Mouse (Mus musculus) C2C12 (cell line): ENCODE measurements at regions not wholly inside any gene's neighbourhood (a gene's known extent, or its start where the extent isn't known, plus 50 kb on each side); places are given as distances from the start of the nearest gene placed in this dataset.
A peak's percentile ranks its signal among the peaks of the same experiment; 100 is the strongest.

Experiments
- H3K27me3 ChIP-seq: one replicate; pipeline ENCODE4 v1.6.1; 2011; ENCODE audit not compliant: control insufficient read depth, insufficient read depth, insufficient read length
- H3K36me3 ChIP-seq: one replicate; pipeline ENCODE4 v1.6.1; 2011; ENCODE audit not compliant: control insufficient read depth, insufficient read depth
- H3K4me3 ChIP-seq: one replicate; pipeline ENCODE4 v1.5.1; 2011; ENCODE audit warnings: mild to moderate bottlenecking, control low read depth; ENCODE audit not compliant: poor library complexity, insufficient read depth, severe bottlenecking
- H3K79me2 ChIP-seq: one replicate; pipeline ENCODE4 v1.6.1; 2011; ENCODE audit not compliant: control insufficient read depth, insufficient read depth
- H3K79me3 ChIP-seq: one replicate; pipeline ENCODE4 v1.6.1; 2011; ENCODE audit warnings: low read depth, control low read depth
- H3ac ChIP-seq: one replicate; pipeline ENCODE3; 2011; ENCODE audit warnings: low read depth; ENCODE audit not compliant: control insufficient read depth, insufficient read length
- CEBPB ChIP-seq: IDR thresholded peaks from one replicate; pipeline ENCODE4 v1.6.1; 2011; ENCODE audit warnings: low read depth, mild to moderate bottlenecking, control low read depth, moderate library complexity
- CTCF ChIP-seq: IDR thresholded peaks from one replicate; pipeline ENCODE4 v1.5.1; 2011; ENCODE audit not compliant: control insufficient read depth, insufficient read depth, insufficient read length
- FOSL1 ChIP-seq: IDR thresholded peaks from one replicate; pipeline ENCODE4 v1.8.0; 2011; ENCODE audit warnings: mild to moderate bottlenecking, low read length; ENCODE audit not compliant: poor library complexity, insufficient read depth, severe bottlenecking
- MAX ChIP-seq: IDR thresholded peaks from one replicate; pipeline ENCODE4 v1.6.1; 2011; ENCODE audit warnings: mild to moderate bottlenecking, control low read depth
- MYOD1 ChIP-seq: IDR thresholded peaks from one replicate; pipeline ENCODE4 v1.6.1; 2011; ENCODE audit warnings: low read depth; ENCODE audit not compliant: control insufficient read depth, insufficient read length
- MYOG ChIP-seq: IDR thresholded peaks from one replicate; pipeline ENCODE4 v1.6.1; 2011; ENCODE audit not compliant: control insufficient read depth, insufficient read length; ENCODE audit errors: extremely low read depth
- USF1 ChIP-seq: IDR thresholded peaks from one replicate; pipeline ENCODE4 v1.6.1; 2011; ENCODE audit warnings: low read depth, mild to moderate bottlenecking, control low read depth, moderate library complexity

DNA sequence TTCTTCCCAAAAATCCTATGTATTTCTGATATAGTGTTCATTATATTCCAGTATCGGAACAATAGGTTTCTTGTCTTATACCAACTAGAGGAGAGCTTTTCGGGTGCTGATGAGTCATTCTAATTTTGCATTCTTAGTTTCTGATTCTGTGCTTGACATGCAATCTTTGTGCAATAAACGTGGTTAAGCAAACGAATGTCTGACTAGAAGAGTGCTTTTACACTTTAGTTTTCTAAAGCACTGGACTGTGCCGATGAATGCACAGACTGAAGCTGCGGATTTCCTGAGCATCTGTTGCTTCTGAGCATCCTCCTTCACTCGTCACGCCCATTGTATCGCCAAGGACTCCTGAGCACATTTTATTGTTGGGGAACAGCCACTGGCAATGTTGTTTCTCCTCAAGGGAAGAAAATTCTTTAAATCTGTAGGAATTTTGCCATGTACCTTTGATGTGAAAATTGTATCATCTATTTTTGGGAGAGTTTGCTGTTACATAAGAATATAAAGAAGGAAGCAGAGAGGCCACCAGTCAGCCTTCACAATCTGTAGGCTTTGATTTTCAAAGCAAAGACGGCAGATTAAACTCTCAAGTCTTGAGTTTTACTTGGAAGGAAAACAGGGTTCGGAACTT lies 346.8 kb downstream of the Plk2 start:
- Histone ChIP-seq H3K27me3 (no peaks in the 10 kb centered on the region), H3ac (no peak overlapping the region), H3K79me3 (no peaks in the 10 kb centered on the region), H3K79me2 (no peaks in the 10 kb centered on the region), H3K36me3 (no peaks in the 10 kb centered on the region), H3K4me3 (no peak overlapping the region)
- TF ChIP-seq CEBPB (peak; percentile 69), FOSL1 (no peak), MYOG (no peak), MAX (no peak), CTCF (no peak), MYOD1 (no peak)

GRCm38 (mm10) chr13:110747223-110747868 lies 352.5 kb downstream of the Plk2 start:
- Histone ChIP-seq H3K4me3 (no peak overlapping the region), H3K79me2 (no peaks in the 10 kb centered on the region), H3ac (no peak overlapping the region), H3K36me3 (no peaks in the 10 kb centered on the region), H3K79me3 (no peaks in the 10 kb centered on the region), H3K27me3 (no peaks in the 10 kb centered on the region)
- TF ChIP-seq MAX (no peak), CEBPB (no peak), MYOG (no peak)

- Histone ChIP-seq H3K79me2 (no peaks in the 10 kb centered on the region), H3ac (no peak overlapping the region), H3K36me3 (no peaks in the 10 kb centered on the region), H3K27me3 (no peaks in the 10 kb centered on the region), H3K4me3 (no peak overlapping the region), H3K79me3 (no peaks in the 10 kb centered on the region)
- TF ChIP-seq MAX (no peak), MYOD1 (no peak), MYOG (no peak), CEBPB (no peak), USF1 (no peak), FOSL1 (no peak), CTCF (no peak)
Observed at GRCm38 (mm10) chr13:110752746-110753145, 357.9 kb downstream of the Plk2 start.

GRCm38 (mm10) chr13:110754548-110754947 lies 359.7 kb downstream of the Plk2 start:
- no peaks in the 10 kb centered on the region for H3K36me3 ChIP-seq
- H3ac ChIP-seq: no peak overlapping the region
- TF ChIP-seq MAX (no peak), USF1 (no peak), CTCF (no peak), FOSL1 (no peak), CEBPB (no peak), MYOD1 (no peak), MYOG (no peak)
- H3K4me3 ChIP-seq: no peak overlapping the region
- no peaks in the 10 kb centered on the region for H3K27me3 ChIP-seq
- no peaks in the 10 kb centered on the region for H3K79me2 ChIP-seq
- no peaks in the 10 kb centered on the region for H3K79me3 ChIP-seq

DNA sequence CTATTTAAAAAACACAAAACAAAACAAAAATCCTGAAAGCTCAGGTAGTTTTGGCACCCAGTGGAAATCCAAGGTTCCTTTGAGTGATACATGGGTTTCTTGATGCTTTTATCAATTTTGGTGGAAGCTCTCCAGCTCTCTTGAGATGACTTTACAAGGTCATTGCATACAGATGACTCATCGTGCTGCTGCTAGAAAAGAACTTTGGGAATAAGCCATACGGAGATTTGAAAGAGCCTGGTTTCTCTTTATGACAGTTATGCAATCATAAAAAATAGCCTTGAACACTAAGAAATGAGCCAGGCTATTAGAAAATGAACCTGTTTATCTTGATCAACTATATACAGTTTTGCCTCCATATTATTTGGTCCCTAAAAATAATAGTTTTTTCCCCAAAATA lies 362.0 kb downstream of the Plk2 start:
- no peak overlapping the region for H3ac ChIP-seq
- H3K27me3 ChIP-seq: no peaks in the 10 kb centered on the region
- H3K79me3 ChIP-seq: no peaks in the 10 kb centered on the region
- H3K79me2 ChIP-seq: no peaks in the 10 kb centered on the region
- no peak overlapping the region for H3K4me3 ChIP-seq
- no peaks in the 10 kb centered on the region for H3K36me3 ChIP-seq
- TF ChIP-seq CTCF: no peak
- peak; percentile 82 for TF ChIP-seq CEBPB
- peak; percentile 27 for TF ChIP-seq FOSL1

GRCm38 (mm10) chr13:110769210-110769609 lies 374.4 kb downstream of the Plk2 start:
- Histone ChIP-seq H3K27me3 (no peaks in the 10 kb centered on the region), H3K4me3 (no peak overlapping the region), H3K36me3 (no peaks in the 10 kb centered on the region), H3ac (no peak overlapping the region), H3K79me3 (no peaks in the 10 kb centered on the region), H3K79me2 (no peaks in the 10 kb centered on the region)
- TF ChIP-seq USF1 (no peak), CTCF (no peak), CEBPB (no peak), FOSL1 (no peak), MYOG (no peak), MAX (no peak)
